Mouse (Mus musculus) thymus, postnatal 4 days (tissue): ENCODE measurements around the gene Proser1.

Experiments used
- DNase-seq: peaks from one replicate; pipeline ENCODE4 v3.0.0; 2021

The Proser1 gene

GRCm38 (mm10) chr3:53467356-53467755 is 3.9 kb downstream of the Proser1 start:
- no peak for DNase-seq

- DNase-seq, result no peak
Measured at GRCm38 (mm10) chr3:53469650-53470049, 6.2 kb downstream of the Proser1 start.

- DNase-seq, result no peak
Measured at GRCm38 (mm10) chr3:53472061-53472460, 8.6 kb downstream of the Proser1 start.

- no peak for DNase-seq
Measured at GRCm38 (mm10) chr3:53474179-53474578, 10.7 kb downstream of the Proser1 start.

- DNase-seq, result peak; percentile 52
Measured at GRCm38 (mm10) chr3:53475889-53476288, 12.4 kb downstream of the Proser1 start.

GRCm38 (mm10) chr3:53477468-53477867 is 14.0 kb downstream of the Proser1 start:
- DNase-seq, result no peak

GRCm38 (mm10) chr3:53478419-53479046 is 15.1 kb downstream of the Proser1 start:
- no peak for DNase-seq

GRCm38 (mm10) chr3:53483414-53484059 is 20.1 kb downstream of the Proser1 start:
- DNase-seq, result no peak

- DNase-seq, result no peak
Measured at GRCm38 (mm10) chr3:53486561-53486960, 23.1 kb downstream of the Proser1 start.

- DNase-seq, result peak; percentile 12
Measured at GRCm38 (mm10) chr3:53486996-53487576, 23.6 kb downstream of the Proser1 start.

GRCm38 (mm10) chr3:53488353-53488752 is 24.9 kb downstream of the Proser1 start, which contains the start of gene Stoml3:
Stoml3 (plus strand) TSS chr3:53488653.
- no peak for DNase-seq

GRCm38 (mm10) chr3:53498351-53498905 is 35.0 kb downstream of the Proser1 start:
- no peak for DNase-seq

- DNase-seq, result no peak
Measured at GRCm38 (mm10) chr3:53502428-53502827, 39.0 kb downstream of the Proser1 start.

GRCm38 (mm10) chr3:53513096-53513495 is 49.6 kb downstream of the Proser1 start:
- DNase-seq, result no peak

- no peak for DNase-seq
Measured at GRCm38 (mm10) chr3:53514221-53515065, 51.0 kb downstream of the Proser1 start.

GRCm38 (mm10) chr3:53522794-53523193 is 59.3 kb downstream of the Proser1 start:
- DNase-seq, result no peak

GRCm38 (mm10) chr3:53525737-53526136 is 62.3 kb downstream of the Proser1 start:
- peak; percentile 84 for DNase-seq

GRCm38 (mm10) chr3:53530305-53530704 is 66.8 kb downstream of the Proser1 start:
- no peak for DNase-seq
